Mouse (Mus musculus) lung, embryonic 14.5 days (tissue): ENCODE results near the gene Madcam1. TPM values are rescaled to one million over a fixed set of nuclear protein-coding genes. Genes with fewer than 3 reads are reported as not detected.

Experiments used
- ATAC-seq: fragments of 200-750 bp; cut with Nextera tagmentation; 2 replicates; pipeline ENCODE4 v1.8.0; 2017; ENCODE audit warnings: mild to moderate bottlenecking, moderate TSS enrichment, moderate library complexity; ENCODE audit not compliant: insufficient read depth
- DNase-seq: peaks from one replicate; pipeline ENCODE4 v3.0.0-alpha.2; 2015
- H3K27ac ChIP-seq: fragments of 300-500 bp; sonication (generic); 2 replicates; pipeline ENCODE4 v1.5.1; 2014; ENCODE audit warnings: low read depth, mild to moderate bottlenecking, moderate library complexity
- H3K27me3 ChIP-seq: fragments of 300-500 bp; sonication (generic); 2 replicates; pipeline ENCODE4 v1.6.1; 2014; ENCODE audit warnings: low read length, control low read depth; ENCODE audit not compliant: insufficient read depth
- H3K36me3 ChIP-seq: fragments of 300-500 bp; sonication (generic); 2 replicates; pipeline ENCODE4 v1.6.1; 2014; ENCODE audit warnings: control low read depth; ENCODE audit not compliant: insufficient read depth
- H3K4me1 ChIP-seq: fragments of 300-500 bp; sonication (generic); 2 replicates; pipeline ENCODE4 v1.6.1; 2014; ENCODE audit warnings: antibody characterized with exemption, control low read depth; ENCODE audit not compliant: insufficient read depth
- H3K4me2 ChIP-seq: fragments of 300-500 bp; sonication (generic); 2 replicates; pipeline ENCODE4 v1.6.1; 2014; ENCODE audit warnings: mild to moderate bottlenecking
- H3K4me3 ChIP-seq: fragments of 300-500 bp; sonication (generic); 2 replicates; pipeline ENCODE4 v1.5.1; 2014; ENCODE audit warnings: low read depth, low read length
- H3K9ac ChIP-seq: fragments of 300-500 bp; sonication (generic); 2 replicates; pipeline ENCODE4 v1.6.1; 2014
- H3K9me3 ChIP-seq: fragments of 300-500 bp; sonication (generic); 2 replicates; pipeline ENCODE4 v1.6.1; 2016; ENCODE audit warnings: low read depth, low read length, control low read depth
- CTCF ChIP-seq: IDR thresholded peaks from 2 replicates; pipeline ENCODE4 v1.5.1; 2016; ENCODE audit warnings: antibody characterized with exemption, low read depth
- WGBS: fragments of 180-500 bp; shearing (Covaris S2); extraction: QIAGEN DNeasy Blood & Tissue Kit; methylation state at CpG from one replicate; pipeline ENCODE4 v1.1.7; 2014; 5-methylcytosine and 5-hydroxymethylcytosine counted together
- polyA plus RNA-seq: library from polyadenylated mRNA; unstranded; fragments of >200 nt; fragmentation: Nextera tagmentation; extraction: Ambion mirVana; gene quantifications from 2 replicates; pipeline ENCODE4 v1.2.1, GENCODE M21; 2014

Madcam1 gene
- polyA plus RNA-seq, 1 experiment from 2014 or later: 1.2 TPM

- Histone ChIP-seq H3K36me3 (no peaks in the 10 kb centered on the region), H3K27me3 (no peaks in the 10 kb centered on the region), H3K9ac (no peak overlapping the region), H3K4me1 (no peaks in the 10 kb centered on the region), H3K4me2 (no peak overlapping the region), H3K9me3 (no peaks in the 10 kb centered on the region), H3K4me3 (no peak overlapping the region), H3K27ac (no peak overlapping the region)
- DNase-seq (no peak), ATAC-seq (no peak)
- WGBS: 84% methylated on average over 4 of the region's 4 CpGs
- no peak for TF ChIP-seq CTCF
These were observed 32.9 kb upstream of the Madcam1 start for GRCm38 (mm10) chr10:79631432-79631831.

- peaks cover 11% of the 10 kb centered on the region; the same call in 1 of the 2 replicates for H3K27me3 ChIP-seq
- no peaks in the 10 kb centered on the region for H3K4me1 ChIP-seq
- ATAC-seq: no peak
- H3K9me3 ChIP-seq: no peaks in the 10 kb centered on the region
- H3K36me3 ChIP-seq: no peaks in the 10 kb centered on the region
- H3K27ac ChIP-seq: no peak overlapping the region
- no peak overlapping the region for H3K4me3 ChIP-seq
- no peak for TF ChIP-seq CTCF
- WGBS: 75% methylated on average over 17 of the region's 17 CpGs
- DNase-seq: no peak
- H3K9ac ChIP-seq: no peak overlapping the region
- no peak overlapping the region for H3K4me2 ChIP-seq
These were observed 31.2 kb upstream of the Madcam1 start for GRCm38 (mm10) chr10:79633006-79633777.

- H3K9ac ChIP-seq: no peak overlapping the region
- no peak for DNase-seq
- H3K27ac ChIP-seq: no peak overlapping the region
- H3K4me2 ChIP-seq: peak overlapping the region; percentile 93
- no peak for TF ChIP-seq CTCF
- peaks cover 7% of the 10 kb centered on the region; the same call in 1 of the 2 replicates for H3K4me1 ChIP-seq
- ATAC-seq: no peak
- 82% methylated on average over 8 of the region's 8 CpGs for WGBS
- H3K27me3 ChIP-seq: peaks cover 20% of the 10 kb centered on the region; the same call in 1 of the 2 replicates
- no peak overlapping the region for H3K4me3 ChIP-seq
- no peaks in the 10 kb centered on the region for H3K36me3 ChIP-seq
- H3K9me3 ChIP-seq: no peaks in the 10 kb centered on the region
These were observed 28.1 kb upstream of the Madcam1 start for GRCm38 (mm10) chr10:79636287-79636686.

GRCm38 (mm10) chr10:79637128-79638110, 26.9 kb upstream of the Madcam1 start, which contains the start of gene Shc2:
Gene Shc2, minus strand, starts transcription at chr10:79637918.
- Histone ChIP-seq H3K36me3 (no peaks in the 10 kb centered on the region), H3K9ac (peak within 1 kb of the TSS; percentile 68), H3K4me3 (peak within 1 kb of the TSS; percentile 74), H3K9me3 (no peaks in the 10 kb centered on the region), H3K27me3 (peaks cover 20% of the 10 kb centered on the region; the same call in 1 of the 2 replicates), H3K4me2 (peak within 1 kb of the TSS; percentile 93), H3K4me1 (peaks cover 7% of the 10 kb centered on the region; the same call in 1 of the 2 replicates), H3K27ac (peak within 1 kb of the TSS; percentile 24; the same call in 1 of the 2 replicates)
- under 1% methylated on average over 112 of the region's 116 CpGs for WGBS
- TF ChIP-seq CTCF: no peak
- peak; percentile 84 for ATAC-seq
- DNase-seq: peak; percentile 74

GRCm38 (mm10) chr10:79638486-79639204, 25.7 kb upstream of the Madcam1 start:
- ATAC-seq: peak; percentile 49
- 0 out of 2 replicates have a peak overlapping the region, but pooled peaks have one; percentile 2 for H3K27ac ChIP-seq
- no peaks in the 10 kb centered on the region for H3K36me3 ChIP-seq
- no peak for TF ChIP-seq CTCF
- 0 out of 2 replicates have a peak overlapping the region, but pooled peaks have one; percentile 13 for H3K9ac ChIP-seq
- DNase-seq: peak; percentile 67
- 5% methylated on average over 23 of the region's 23 CpGs for WGBS
- peaks cover 7% of the 10 kb centered on the region; the same call in 1 of the 2 replicates for H3K4me1 ChIP-seq
- H3K9me3 ChIP-seq: no peaks in the 10 kb centered on the region
- peaks cover 20% of the 10 kb centered on the region; the same call in 1 of the 2 replicates for H3K27me3 ChIP-seq
- H3K4me2 ChIP-seq: peak overlapping the region; percentile 93
- H3K4me3 ChIP-seq: peak overlapping the region; percentile 74; the same call in 1 of the 2 replicates

GRCm38 (mm10) chr10:79645711-79646110, 18.6 kb upstream of the Madcam1 start, which contains the start of gene Odf3l2:
Gene Odf3l2, minus strand, starts transcription at chr10:79645738.
- H3K9ac ChIP-seq: no peak within 1 kb of the TSS

More at GRCm38 (mm10) chr10:79645711-79646110, 18.6 kb upstream of the Madcam1 start, which contains the start of gene Odf3l2:
- 61% methylated on average over 8 of the region's 8 CpGs for WGBS
- no peak for TF ChIP-seq CTCF
- Histone ChIP-seq H3K4me2 (no peak within 1 kb of the TSS), H3K36me3 (no peaks in the 10 kb centered on the region), H3K9me3 (no peaks in the 10 kb centered on the region), H3K4me1 (no peaks in the 10 kb centered on the region), H3K27ac (no peak within 1 kb of the TSS), H3K4me3 (no peak within 1 kb of the TSS), H3K27me3 (no peaks in the 10 kb centered on the region)
- ATAC-seq (no peak), DNase-seq (no peak)
